Mouse (Mus musculus): ENCODE measurements around the gene Icam1.

GRCm38 (mm10) chr9:21002270-21002626 lies 13.5 kb upstream of the Icam1 start:
- TF ChIP-seq CTCF (IDR thresholded peaks at IDR 0.05; ENCODE audit: insufficient read depth, low read length): no peak
- TF ChIP-seq POLR2A (IDR thresholded peaks at IDR 0.05; ENCODE audit: borderline replicate concordance, extremely low read depth, low read depth, low read length): no peak
